Mouse (Mus musculus) urinary bladder, adult 18-20 months (tissue): ENCODE data around the gene Cntrob.
"Not testable (repeated sequence)": the region's sequence is repeated elsewhere in the genome, so short reads cannot be mapped to it uniquely, and the experiment has no call there.

Experiments used
- DNase-seq, 2 experiments: peaks; one replicate each; pipeline ENCODE4 v3.0.0; 2022; ENCODE audit warnings: low spot score in 2 of 2, mixed read lengths in 2 of 2

The Cntrob gene

DNA sequence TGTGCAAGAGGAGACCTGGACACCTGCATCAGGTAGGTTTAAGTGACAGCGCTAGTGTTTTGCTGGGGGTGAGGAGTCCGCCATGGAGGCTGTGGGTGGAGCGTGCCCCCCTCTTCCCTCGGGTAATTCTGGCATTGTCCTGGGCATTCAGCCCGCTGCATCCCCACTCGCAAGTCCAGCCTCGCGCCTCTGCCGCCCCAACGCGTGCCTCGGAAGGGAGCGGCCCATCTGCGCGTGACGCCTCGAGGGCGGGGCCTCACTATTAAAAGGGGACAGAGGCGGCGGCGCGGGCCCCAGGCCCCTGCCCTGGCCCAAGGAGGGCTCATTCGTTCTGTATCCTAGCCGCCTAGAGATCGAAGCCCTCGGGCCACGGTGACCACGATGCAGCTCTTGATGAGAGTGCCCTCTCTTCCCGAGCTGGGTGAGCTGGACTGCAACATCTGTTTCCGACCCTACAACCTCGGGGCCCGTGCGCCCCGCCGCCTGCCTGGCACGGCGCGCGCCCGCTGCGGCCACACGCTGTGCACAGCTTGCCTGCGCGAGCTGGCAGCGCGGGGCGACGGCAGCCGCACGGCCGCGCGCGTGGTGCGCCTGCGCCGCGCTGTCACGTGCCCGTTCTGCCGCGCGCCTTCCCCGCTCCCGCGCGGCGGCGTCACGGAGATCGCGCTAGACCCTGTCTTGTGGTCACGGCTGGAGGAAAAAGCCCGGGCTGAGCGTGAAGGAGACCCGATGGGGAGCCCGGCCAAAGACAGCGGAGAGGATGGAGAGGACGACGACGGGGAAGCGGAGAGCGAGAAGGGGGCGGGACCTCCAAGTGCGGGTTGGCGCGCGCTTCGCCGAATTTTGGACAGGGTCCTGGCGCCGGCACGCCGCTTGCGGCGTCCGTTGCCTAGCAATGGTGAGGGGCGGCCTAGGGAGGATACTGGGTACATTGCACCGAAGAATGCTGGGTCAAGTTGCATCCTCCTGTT is 16.9 kb upstream of the Cntrob start, which contains the start of gene Rnf227:
TSS of gene Rnf227 (plus strand) at position 301 of the 971 bp plus-strand sequence.
- peak; percentile 36 to 76 for DNase-seq

DNA sequence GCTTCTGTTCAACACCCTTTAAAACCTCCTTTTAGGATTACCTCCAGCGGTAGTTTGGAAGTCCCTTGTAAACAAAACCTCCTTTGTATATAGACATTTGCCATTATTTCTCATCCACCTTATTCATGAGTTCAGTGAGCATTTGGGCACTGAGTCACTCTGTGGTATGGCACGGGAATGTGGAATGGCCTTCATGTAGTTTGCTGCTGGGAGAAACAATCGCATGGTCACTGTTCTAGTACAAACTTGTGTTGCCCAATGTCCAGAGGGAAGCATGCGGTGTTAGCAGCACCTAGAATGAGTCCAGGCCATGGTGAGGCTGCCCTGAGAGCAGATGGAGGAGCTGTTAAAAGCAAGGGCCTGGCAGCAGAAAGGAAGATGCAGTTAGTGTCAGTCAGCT is 11.2 kb upstream of the Cntrob start:
- no peak for DNase-seq

DNA sequence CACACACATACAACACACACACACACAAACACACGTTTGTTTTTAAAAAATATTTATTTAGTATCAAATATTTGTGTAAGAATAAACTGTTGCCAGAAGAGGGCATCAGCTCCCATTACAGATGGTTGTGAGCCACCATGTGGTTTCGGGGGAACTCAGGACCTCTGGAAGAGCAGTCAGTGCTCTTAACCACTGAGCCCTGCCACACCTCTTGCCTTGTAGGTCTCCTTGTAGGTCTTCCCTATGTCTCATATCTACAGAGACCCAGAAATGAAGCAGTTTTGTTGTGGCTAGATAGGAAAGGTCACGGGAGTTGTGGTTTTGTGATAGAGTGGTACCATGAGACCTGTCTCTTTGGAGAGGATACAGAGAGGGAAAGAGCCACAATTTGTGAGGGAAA is 10.3 kb upstream of the Cntrob start:
- no peak for DNase-seq

DNA sequence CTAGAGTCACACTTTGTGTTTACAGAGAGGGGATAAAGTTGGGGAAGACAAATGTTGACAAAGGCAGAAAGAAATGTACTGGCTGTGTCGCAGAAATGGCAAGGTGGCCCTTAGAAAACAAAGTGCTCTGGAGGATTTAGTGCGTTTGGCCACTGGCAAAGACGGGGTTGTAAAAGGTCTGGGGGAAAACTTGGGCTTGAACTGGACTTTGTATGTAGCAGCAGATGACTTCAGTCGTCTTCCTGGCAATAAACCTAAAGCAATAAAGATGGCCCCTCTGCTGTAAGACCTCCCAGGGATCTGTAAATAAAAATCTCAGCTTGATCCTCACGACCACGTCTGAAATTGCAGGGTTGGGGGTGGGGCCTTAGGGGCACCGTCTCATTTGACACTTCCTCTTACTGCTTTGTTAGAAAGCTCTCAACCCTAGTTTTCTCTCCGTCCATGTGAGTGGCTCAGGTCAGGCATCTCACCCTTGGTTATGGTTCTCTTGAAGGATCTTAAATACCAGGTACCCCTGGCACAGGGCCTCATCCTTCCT is 9.2 kb upstream of the Cntrob start:
- no peak for DNase-seq

DNA sequence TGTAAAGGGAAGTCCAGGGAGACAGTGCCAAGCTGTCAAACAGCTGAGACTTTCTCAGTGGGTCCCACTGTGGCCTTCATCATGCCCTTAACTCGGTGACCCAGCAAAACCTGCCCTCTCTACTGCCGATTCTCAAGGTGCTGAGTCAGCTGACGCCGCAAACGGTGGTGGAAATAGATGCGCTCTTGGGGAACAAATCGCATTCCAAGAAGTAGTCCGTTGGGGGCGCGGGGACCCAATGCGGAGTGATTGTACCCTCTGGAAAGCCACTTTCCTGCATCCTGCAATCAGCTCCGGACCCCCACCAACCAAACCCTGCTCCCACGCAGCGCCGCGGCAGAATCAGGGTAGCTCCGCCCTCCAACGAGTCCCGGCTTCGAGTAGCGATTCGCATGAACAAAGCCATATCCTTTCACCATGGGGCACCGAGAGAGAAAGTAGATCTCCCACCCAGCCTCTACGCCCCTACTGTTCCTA is 8.4 kb upstream of the Cntrob start:
- peak; percentile 58 to 82 for DNase-seq

DNA sequence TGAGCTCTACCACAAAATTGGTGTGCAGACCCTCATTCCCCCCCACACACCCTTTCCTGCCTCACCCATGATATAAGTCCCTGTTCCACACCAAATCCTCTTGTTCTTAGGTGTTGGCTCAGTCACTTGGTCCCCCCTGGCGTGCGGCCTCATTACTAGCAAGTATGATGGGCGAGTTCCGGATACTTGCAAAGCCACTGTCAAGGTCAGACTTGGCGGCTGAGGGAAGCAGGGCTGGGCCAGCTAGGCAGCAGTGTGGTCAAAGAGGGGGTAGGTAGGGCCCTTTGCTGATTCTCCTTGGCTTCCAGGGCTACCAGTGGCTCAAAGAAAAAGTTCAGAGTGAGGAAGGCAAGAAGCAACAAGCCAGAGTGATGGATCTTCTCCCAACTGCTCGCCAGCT is 7.6 kb upstream of the Cntrob start:
- DNase-seq = no peak

DNA sequence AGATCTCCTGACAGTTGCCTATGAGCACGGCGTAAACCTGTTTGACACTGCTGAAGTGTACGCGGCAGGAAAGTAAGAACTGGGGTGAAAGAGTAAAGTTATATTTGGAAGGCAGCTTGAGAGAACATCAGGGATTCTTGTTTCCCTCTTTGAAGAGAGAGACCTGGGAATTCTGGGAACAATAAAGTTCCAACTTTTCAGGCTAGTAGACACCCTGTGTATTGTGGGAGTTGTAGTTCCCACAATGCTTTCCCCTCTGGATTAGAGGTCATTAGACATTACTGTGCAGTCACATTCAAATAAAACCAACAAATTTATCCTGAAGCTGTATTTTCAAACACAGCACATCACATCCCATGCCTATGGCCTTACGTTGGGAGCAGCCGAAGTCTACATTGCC is 4.9 kb upstream of the Cntrob start:
- DNase-seq = no peak

DNA sequence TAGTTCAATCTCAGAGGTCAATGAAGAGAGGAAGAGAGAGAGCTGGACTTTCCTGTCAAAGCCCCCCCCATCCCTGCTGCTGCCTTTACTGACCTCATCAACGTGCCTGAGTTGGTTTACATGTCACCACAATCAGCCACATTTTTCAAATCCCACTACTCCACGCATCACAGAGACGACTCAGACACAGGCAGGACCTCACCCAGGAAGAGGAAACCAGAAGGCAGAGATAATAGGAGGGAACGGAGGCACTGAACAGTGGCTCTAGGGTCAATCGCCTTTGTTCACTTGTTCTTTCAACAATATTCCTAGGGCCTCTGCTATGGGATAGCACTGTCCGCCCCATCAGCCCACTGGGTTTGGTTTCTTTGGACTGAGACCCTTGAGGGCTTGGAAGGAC is 4.1 kb upstream of the Cntrob start:
- DNase-seq = no peak

DNA sequence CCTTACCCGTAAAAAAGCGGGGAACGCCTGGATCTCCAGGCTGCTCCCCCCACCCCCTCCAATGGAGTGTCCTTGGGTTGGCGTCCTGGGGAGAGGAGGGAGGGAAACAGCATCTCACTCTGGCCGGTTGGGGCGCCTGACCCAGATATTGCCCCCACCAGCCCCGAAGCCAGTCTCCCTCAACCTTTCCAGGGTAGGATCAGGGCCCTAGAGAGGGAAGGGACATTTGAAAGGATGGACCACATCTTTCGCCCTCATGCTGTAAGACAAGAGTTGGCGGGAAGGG is 3.5 kb upstream of the Cntrob start:
- DNase-seq = no peak

DNA sequence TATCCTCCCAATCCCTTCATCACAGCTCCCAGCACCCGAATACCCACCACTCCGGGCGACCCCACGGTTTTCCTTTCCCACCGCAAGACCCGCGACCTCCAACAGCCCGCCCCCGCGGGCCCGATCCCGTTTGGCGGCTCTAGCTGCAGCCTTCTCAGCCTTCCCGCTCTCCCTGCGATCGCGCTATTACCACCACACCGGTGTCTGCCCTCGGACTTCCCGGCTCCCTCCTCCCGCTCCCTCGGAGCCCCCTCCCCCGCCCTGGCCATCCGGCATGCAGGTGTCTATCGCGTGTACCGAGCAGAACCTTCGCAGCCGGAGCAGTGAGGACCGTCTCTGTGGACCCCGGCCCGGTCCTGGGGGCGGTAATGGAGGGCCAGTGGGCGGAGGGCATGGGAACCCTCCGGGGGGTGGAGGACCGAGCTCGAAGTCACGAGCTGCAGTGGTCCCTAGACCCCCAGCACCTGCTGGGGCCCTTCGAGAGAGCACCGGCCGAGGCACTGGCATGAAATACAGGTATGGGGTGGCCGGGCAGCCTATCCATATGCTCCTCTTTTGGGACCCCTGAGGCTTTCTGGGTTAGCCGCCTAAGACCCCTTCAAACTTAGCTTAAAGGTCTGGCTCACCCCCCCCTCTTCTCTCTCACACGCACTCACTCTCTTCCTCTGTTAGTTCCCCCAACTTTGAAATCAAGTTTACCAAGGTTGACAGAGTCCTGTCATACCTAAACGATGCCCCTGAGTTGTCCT is 3.0 kb upstream of the Cntrob start:
- DNase-seq = no peak

DNA sequence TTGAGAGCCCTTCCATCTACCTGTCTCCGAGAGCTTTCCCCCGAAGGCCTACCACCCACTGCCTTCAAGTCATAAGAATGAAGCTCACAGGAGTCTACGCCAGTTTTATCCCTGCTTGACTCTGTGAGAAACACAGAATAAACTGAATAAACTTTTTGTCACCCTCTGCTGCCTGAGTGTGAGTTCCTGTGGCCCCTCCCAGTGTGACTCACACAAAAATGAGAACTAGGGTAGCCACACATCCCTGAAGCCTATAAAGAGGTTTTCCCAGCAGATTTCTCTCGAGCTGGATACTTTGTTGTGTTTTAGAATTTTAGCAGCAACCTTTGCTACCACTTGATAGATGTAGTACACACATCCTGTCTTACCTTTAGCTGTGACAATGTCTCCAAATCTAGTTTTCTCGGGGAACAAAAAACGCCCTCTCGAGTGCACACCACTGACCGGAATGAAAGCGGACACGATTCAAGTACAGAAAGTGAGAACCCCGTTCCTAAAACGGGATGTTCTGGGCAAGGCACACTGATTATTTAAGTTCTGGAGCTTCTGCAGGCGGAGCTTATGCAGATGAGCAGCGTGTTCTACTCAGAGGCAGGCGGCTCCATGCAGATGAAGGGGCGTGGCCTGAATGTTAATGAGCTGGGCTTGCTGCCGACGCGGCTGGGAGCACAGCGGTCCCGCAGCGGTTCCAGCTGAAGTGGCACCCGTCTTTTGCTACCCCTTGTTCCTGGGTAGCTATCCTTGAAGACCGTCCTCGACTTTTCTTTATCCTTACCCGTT is 2.2 kb upstream of the Cntrob start, which contains the start of gene Kcnab3:
TSS of gene Kcnab3 (plus strand) at position 631 of the 780 bp plus-strand sequence.
- DNase-seq = peak; percentile 67 to 72

DNA sequence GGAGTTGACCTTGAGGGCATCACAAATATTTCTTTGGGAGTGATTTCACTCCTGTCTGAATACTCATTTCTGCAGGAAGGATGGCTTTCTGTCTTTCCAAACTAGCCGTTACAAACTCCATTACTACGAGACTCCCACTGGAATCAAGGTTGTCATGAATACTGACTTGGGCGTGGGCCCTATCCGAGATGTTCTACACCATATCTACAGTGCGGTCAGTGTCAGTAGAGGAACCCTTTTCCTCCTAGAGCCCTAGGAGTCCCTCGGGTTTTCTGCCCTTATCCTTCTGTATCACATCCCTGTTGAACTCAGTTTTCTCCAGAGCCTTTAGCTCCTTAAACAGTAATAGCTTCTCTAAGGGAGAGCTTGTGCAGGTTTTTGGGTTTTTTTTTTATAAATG is 1.2 kb upstream of the Cntrob start:
- DNase-seq = no peak

DNA sequence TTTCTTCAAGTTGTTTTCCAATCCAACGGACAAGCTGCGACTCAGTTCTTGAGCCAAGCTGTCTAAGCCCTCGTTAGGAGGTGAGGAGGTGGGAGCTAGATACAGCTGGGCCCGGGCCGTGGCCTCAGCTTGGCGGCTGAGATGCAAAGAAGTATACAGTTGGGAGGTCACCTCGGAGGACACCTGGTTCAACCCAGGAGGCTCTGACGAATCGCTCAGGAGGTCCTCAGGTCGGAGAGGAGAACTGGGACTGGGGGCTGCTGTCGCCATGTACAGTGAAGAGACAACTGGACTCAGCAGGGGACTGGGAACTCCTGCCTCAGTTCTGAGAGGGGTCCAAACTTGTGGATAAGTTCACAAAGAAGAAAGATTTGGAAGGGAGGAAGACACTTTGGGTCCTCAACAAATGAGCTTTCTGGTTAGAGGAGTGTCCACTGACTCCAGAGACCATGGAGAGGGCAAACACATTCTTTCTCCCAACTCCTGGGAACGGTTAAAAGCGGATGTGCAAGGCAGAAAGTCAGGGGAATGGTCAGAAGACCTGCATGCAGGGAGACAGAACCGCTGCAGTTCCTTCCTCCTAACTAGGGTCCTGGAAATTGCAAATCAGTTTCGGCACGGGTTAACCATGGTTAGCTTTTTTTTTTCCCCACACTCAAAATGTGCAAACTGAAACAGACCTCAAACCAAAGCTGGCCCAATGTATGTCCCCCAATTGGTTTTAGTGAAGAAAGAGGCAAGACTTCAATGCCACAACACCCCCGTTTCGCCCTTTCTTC is 693 bp downstream of the Cntrob start:
- no peak for DNase-seq

DNA sequence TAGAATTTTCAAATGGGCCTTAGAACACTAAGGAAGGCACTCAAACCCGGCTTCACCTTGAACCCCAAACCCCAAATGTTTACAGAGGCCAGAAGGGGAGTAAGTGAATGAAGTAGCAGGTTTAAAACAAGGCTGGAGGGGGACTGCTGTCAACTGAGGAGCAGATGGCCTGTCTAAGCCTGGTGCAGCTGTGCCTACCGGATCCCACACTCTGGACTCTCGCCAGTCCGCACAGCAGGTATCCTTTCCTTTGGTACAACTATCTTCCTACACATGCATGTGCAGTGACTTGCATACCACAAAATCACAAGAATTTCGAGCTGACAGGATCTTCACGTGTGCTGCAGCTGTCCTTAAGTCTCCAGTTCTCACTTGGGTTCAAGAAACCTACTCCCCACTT is 1.6 kb downstream of the Cntrob start:
- no peak for DNase-seq

DNA sequence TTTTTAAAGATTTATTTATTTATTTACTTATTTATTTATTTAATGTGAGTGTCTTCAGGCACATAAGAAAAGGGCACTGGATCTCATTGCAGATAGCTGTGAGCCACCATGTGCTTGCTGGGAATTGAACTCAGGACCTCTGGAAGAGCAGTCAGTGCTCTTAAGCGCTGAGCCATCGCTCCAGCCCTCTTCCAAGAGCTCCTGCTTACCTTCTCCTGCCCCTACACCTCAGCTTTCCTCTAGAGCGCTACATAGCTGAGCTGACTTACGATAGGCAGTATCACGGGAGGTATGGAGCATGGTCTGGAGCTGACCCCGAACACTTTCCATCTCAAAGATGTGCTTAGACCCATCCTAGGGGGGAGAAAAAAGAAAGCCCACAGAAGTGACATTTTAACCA is 2.0 kb downstream of the Cntrob start:
- DNase-seq = no peak

DNA sequence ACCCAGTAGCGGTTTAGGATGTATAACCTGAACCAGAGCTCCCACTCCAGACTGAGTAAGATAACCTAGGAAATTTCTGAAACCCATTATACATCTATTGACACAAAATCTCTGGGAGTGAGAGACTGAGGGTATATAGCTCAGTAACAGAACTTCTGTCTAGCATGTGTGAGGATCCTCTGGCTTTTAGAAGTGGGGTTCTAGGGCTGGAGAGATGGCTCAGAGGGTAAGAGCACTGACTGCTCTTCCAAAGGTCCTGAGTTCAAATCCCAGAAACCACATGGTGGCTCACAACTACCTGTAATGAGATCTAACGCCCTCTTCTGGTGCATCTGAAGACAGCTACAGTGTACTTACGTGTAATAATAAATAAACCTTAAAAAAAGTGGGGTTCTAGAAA is 5.6 kb downstream of the Cntrob start:
- not testable (repeated sequence) for DNase-seq

DNA sequence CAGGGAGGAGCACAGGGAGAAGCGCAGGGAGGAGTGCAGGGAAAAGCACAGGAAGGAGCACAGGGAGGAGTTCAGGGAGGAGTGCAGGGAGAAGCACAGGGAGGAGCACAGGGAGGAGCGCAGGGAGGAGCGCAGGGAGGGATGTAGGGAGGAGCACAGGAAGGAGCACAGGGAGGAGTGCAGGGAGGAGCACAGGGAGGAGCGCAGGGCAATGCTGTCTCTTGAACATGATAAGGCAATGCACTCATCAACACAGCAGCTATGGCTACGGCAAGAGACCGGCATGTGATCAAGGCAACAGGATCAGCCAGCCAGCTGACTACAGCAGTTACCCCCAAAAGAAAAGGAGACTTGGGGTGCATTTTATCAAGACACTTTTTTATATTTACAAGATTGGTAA is 7.2 kb downstream of the Cntrob start:
- DNase-seq = no peak

DNA sequence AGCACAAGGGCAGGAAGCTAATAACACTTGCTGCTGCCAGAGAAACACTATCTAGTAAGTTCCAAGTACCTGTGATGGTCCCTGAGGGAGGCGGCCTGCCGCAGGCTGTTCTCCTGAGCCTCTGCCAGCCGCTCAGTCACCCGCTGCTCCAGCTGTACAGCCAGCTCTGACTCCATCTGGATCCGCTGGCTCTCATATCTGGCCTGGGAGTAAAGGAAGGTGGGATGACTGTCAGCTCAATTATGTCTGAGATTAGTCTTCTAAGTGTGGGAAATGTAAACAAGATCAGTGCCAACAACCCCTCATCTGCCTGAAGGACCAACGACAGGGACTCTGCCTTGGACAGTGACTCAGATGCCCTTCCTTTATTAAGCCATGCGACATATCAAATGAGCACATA is 12.3 kb downstream of the Cntrob start:
- no peak for DNase-seq

DNA sequence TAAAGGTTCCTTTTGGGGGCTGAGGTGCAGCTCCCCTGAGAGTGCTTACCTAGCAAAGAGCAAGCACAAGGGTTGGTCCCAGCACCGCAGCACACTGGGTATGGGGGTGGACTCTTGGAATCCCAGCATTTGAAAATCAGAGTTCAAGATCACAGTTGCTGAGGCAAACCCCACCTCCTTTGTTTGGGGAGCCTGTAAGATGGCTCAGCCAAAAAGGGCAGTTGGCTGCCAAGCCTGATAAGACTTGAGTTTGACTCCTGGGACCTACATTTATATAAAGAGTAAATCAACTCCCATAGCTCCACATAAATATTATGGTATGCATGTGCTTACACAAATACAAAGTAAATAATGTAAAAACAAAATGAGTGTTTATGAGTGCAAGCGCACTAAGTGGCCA is 17.5 kb downstream of the Cntrob start:
- DNase-seq = no peak

DNA sequence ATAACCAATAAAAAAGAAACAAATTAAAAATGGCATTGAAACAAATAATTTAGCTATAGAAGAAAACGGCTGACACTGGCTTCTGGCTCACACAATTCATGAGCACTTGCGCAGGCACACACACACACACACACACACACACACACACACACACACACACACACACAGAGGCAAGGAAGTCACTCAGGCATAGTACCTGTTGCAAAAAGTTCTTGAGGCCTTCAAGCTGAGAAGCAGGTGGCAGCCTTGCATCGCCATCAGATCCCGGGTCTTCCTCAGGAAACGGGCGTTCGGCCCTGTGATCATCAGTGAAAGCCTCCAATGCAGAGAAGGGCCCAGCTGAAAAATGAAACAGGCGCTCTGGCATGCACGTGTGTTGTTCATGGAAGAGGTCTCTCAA is 18.3 kb downstream of the Cntrob start:
- no peak for DNase-seq

DNA sequence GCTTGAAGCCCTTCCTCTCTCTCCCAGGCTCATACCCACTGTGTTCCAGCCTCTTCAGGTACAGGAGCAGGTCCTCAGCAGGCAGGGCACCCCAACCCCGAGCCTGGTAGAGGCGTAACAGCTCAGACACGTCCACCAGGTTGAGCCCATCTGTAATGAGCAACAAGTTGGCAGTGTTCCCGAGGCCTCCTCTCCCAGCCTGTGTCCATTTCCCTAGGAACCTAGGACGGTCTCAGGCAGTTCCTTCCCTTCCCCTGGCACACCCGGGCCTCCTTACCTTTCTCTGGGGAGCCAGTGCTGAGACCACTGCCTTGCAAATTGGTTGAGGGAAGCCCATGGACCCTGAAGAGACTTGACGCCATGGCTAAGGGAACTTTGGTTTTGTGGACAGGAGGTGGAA is 20.8 kb downstream of the Cntrob start:
- DNase-seq = no peak
